8 mouse cellular contexts compared by ENCODE assay signal in genomic region chr6:87383926-87384691, GRCm38 (mm10). TPM values are rescaled to one million over a fixed set of nuclear protein-coding genes. Genes with fewer than 3 reads are reported as not detected.
DNase-seq lines count a peak whose midpoint lies in the region; ATAC-seq and TF ChIP-seq lines count a peak whose summit lies in the region.

No protein-coding gene starts in this region.

- H3K9ac ChIP-seq in heart, adult 2 months (ENCODE audit: low read depth, low read length), result no peak overlapping the region
- no peak overlapping the region for H3K9ac ChIP-seq in ES-Bruce4 (ENCODE audit: low read depth, poor library complexity, severe bottlenecking)
- H3K9ac ChIP-seq in embryonic facial prominence, embryonic 14.5 days (ENCODE audit: low read depth, low read length), result peak overlapping the region; percentile 39; the same call in 1 of the 2 replicates
- H3K9ac ChIP-seq in intestine, embryonic 14.5 days (ENCODE audit: low read length), result no peak overlapping the region
- H3K9ac ChIP-seq in lung, embryonic 16.5 days (ENCODE audit: low read length), result peak overlapping the region; percentile 26; the same call in 1 of the 2 replicates

- intact Hi-C loops in heart, adult 2 months (cut with DNase I), result no loop called here
- intact Hi-C loops in heart, postnatal 36 days (cut with DNase I), result loop anchor here (5.0 kb wide), 1 partner anchor 47 kb away; the partner anchor contains the start of gene Antxr1

- no peak overlapping the region for H3K27ac ChIP-seq in heart, adult 2 months
- no peak overlapping the region for H3K27ac ChIP-seq in ES-Bruce4 (ENCODE audit: insufficient read depth, low read length)
- H3K27ac ChIP-seq in embryonic facial prominence, embryonic 14.5 days (replicated peaks; ENCODE audit: low read depth, low read length), result no peak overlapping the region
- no peak overlapping the region for H3K27ac ChIP-seq in intestine, embryonic 14.5 days (ENCODE audit: low read depth)
- no peak overlapping the region for H3K27ac ChIP-seq in lung, embryonic 16.5 days (ENCODE audit: low read length)

- 0 out of 2 replicates have a peak, but pooled peaks have one; percentile 37 for ATAC-seq in embryonic facial prominence, embryonic 14.5 days (ENCODE audit: low read depth)
- ATAC-seq in intestine, embryonic 14.5 days (replicated peaks; ENCODE audit: low FRiP score, low TSS enrichment, low read depth), result 0 out of 2 replicates have a peak, but pooled peaks have one; percentile 36
- ATAC-seq in lung, embryonic 16.5 days (ENCODE audit: low read depth), result no peak

- peak; percentile 64 for TF ChIP-seq CTCF in heart, adult 2 months (IDR thresholded peaks at IDR 0.05)
- peak; percentile 22 for TF ChIP-seq CTCF in ES-Bruce4 (IDR thresholded peaks at IDR 0.05; ENCODE audit: low read depth, low read length)

- H3K4me3 ChIP-seq in heart, adult 2 months, result no peak overlapping the region
- H3K4me3 ChIP-seq in ES-Bruce4 (ENCODE audit: low read depth, low read length), result peak overlapping the region; percentile 44
- H3K4me3 ChIP-seq in embryonic facial prominence, embryonic 14.5 days (ENCODE audit: low read depth, low read length), result peak overlapping the region; percentile 31
- H3K4me3 ChIP-seq in intestine, embryonic 14.5 days (ENCODE audit: low read depth, low read length), result peak overlapping the region; percentile 12; the same call in 1 of the 2 replicates
- peak overlapping the region; percentile 28 for H3K4me3 ChIP-seq in lung, embryonic 16.5 days (ENCODE audit: low read length)

- H3K4me2 ChIP-seq in embryonic facial prominence, embryonic 14.5 days (ENCODE audit: low read depth, low read length), result peak overlapping the region; percentile 67
- peak overlapping the region; percentile 42 for H3K4me2 ChIP-seq in intestine, embryonic 14.5 days (ENCODE audit: low read length)
- H3K4me2 ChIP-seq in lung, embryonic 16.5 days (ENCODE audit: low read depth, low read length), result peak overlapping the region; percentile 50

- DNase-seq in heart, adult 2 months, result no peak
- no peak for DNase-seq in heart, postnatal 36 days
- DNase-seq in embryonic facial prominence, embryonic 14.5 days (ENCODE audit: low spot score), result peak; percentile 43
- no peak for DNase-seq in intestine, embryonic 14.5 days (ENCODE audit: low spot score)
- DNase-seq in right cerebral cortex, postnatal 4 days, result peak; percentile 28
- DNase-seq in ovary, adult 18-20 months (ENCODE audit: low spot score), result no peak

- WGBS in heart, adult 2 months, result 12% methylated on average over 24 of the region's 24 CpGs
- 6% methylated on average over 24 of the region's 24 CpGs for WGBS in embryonic facial prominence, embryonic 14.5 days
- WGBS in intestine, embryonic 14.5 days, result 14% methylated on average over 24 of the region's 24 CpGs
- 9% methylated on average over 24 of the region's 24 CpGs for WGBS in lung, embryonic 16.5 days

- H3K36me3 ChIP-seq in heart, adult 2 months (ENCODE audit: control insufficient read depth, insufficient read depth, low read length), result no peaks in the 10 kb centered on the region
- no peaks in the 10 kb centered on the region for H3K36me3 ChIP-seq in ES-Bruce4 (ENCODE audit: control insufficient read depth, insufficient read depth, low read length, poor library complexity, severe bottlenecking)
- H3K36me3 ChIP-seq in embryonic facial prominence, embryonic 14.5 days (ENCODE audit: control insufficient read depth, insufficient read depth, low read length), result no peaks in the 10 kb centered on the region
- no peaks in the 10 kb centered on the region for H3K36me3 ChIP-seq in intestine, embryonic 14.5 days (ENCODE audit: control insufficient read depth, insufficient read depth, low read length)
- no peaks in the 10 kb centered on the region for H3K36me3 ChIP-seq in lung, embryonic 16.5 days (ENCODE audit: control insufficient read depth, insufficient read depth, low read length)

- no peaks in the 10 kb centered on the region for H3K9me3 ChIP-seq in ES-Bruce4 (replicated peaks; ENCODE audit: control insufficient read depth, insufficient read depth, low read length, poor library complexity, severe bottlenecking)
- H3K9me3 ChIP-seq in embryonic facial prominence, embryonic 14.5 days (ENCODE audit: control insufficient read depth, low read length), result no peaks in the 10 kb centered on the region
- H3K9me3 ChIP-seq in intestine, embryonic 14.5 days (ENCODE audit: control insufficient read depth, low read length), result no peaks in the 10 kb centered on the region
- no peaks in the 10 kb centered on the region for H3K9me3 ChIP-seq in lung, embryonic 16.5 days (ENCODE audit: control insufficient read depth, low read length)

- H3K4me1 ChIP-seq in heart, adult 2 months (ENCODE audit: control insufficient read depth, insufficient read depth, low read length), result no peaks in the 10 kb centered on the region
- no peaks in the 10 kb centered on the region for H3K4me1 ChIP-seq in ES-Bruce4 (ENCODE audit: control insufficient read depth, insufficient read depth, low read length)
- H3K4me1 ChIP-seq in embryonic facial prominence, embryonic 14.5 days (ENCODE audit: control insufficient read depth, insufficient read depth, low read length), result peaks cover 6% of the 10 kb centered on the region; the same call in 1 of the 2 replicates
- 0 out of 2 replicates have a peak, but pooled peaks cover 3% of the 10 kb centered on the region for H3K4me1 ChIP-seq in intestine, embryonic 14.5 days (replicated peaks; ENCODE audit: control insufficient read depth, insufficient read depth, low read length)
- H3K4me1 ChIP-seq in lung, embryonic 16.5 days (replicated peaks; ENCODE audit: control insufficient read depth, insufficient read depth, low read length), result peaks cover 8% of the 10 kb centered on the region; the same call in 1 of the 2 replicates

- no peak for TF ChIP-seq POLR2A in heart, adult 2 months (IDR thresholded peaks at IDR 0.05; ENCODE audit: insufficient read depth, low read depth, low read length)
- TF ChIP-seq POLR2A in ES-Bruce4 (IDR thresholded peaks at IDR 0.05; ENCODE audit: insufficient read depth, low read length), result no peak

- H3K27me3 ChIP-seq in heart, adult 2 months (ENCODE audit: control insufficient read depth, insufficient read depth, low read length), result no peaks in the 10 kb centered on the region
- H3K27me3 ChIP-seq in ES-Bruce4 (ENCODE audit: control insufficient read depth, insufficient read depth, low read length, poor library complexity, severe bottlenecking), result no peaks in the 10 kb centered on the region
- peaks cover 14% of the 10 kb centered on the region for H3K27me3 ChIP-seq in embryonic facial prominence, embryonic 14.5 days (replicated peaks; ENCODE audit: control insufficient read depth, insufficient read depth, low read length)
- peaks cover 5% of the 10 kb centered on the region; the same call in 1 of the 2 replicates for H3K27me3 ChIP-seq in intestine, embryonic 14.5 days (replicated peaks; ENCODE audit: control insufficient read depth, insufficient read depth, low read length)
- H3K27me3 ChIP-seq in lung, embryonic 16.5 days (ENCODE audit: control insufficient read depth, insufficient read depth, low read depth, low read length), result peaks cover 18% of the 10 kb centered on the region; the same call in 1 of the 2 replicates

- TF ChIP-seq EP300 in heart, adult 2 months (IDR thresholded peaks at IDR 0.05; ENCODE audit: insufficient read depth, low read depth, low read length), result no peak
- TF ChIP-seq EP300 in ES-Bruce4 (IDR thresholded peaks at IDR 0.05; ENCODE audit: insufficient read depth, low read depth, low read length), result no peak

- H3K79me2 ChIP-seq in heart, adult 2 months (replicated peaks; ENCODE audit: control insufficient read depth, insufficient read depth, low read length), result no peaks in the 10 kb centered on the region

RNA-seq across cellular contexts. Expression of gene Gkn3, which starts 4.6 kb away (rescaled TPM):
- total RNA-seq in heart, adult 2 months (2021), result 1 to 10 TPM; 1.7 to 2.1 TPM
- 1.9 and 4.4 TPM in 2 replicates for polyA plus RNA-seq in heart, adult 2 months (2012; rRNA removed)
- 1 to 10 TPM in 1 of 2 experiments, under 1 TPM in 1; 0.84 to 2.2 TPM for total RNA-seq in heart, postnatal 36 days (2021)
- polyA plus RNA-seq in ES-Bruce4 (2011; ENCODE audit: insufficient read depth, insufficient read length, low read depth, missing spikeins), result not detected in 2 replicates
- 1.2 TPM in 2 replicates for polyA plus RNA-seq in embryonic facial prominence, embryonic 14.5 days (2014; fragmentation: Nextera tagmentation; extraction: Ambion mirVana)
- 0.65 and 1.2 TPM in 2 replicates for polyA plus RNA-seq in intestine, embryonic 14.5 days (2014; fragmentation: Nextera tagmentation; extraction: Ambion mirVana)
- polyA plus RNA-seq in lung, embryonic 16.5 days (2015; fragmentation: Nextera tagmentation; extraction: Ambion mirVana), result 3.7 and 4.0 TPM in 2 replicates

RNA-seq across cellular contexts. Expression of gene Gkn2, which starts 11.0 kb away (rescaled TPM):
- total RNA-seq in heart, adult 2 months (2021), result not detected
- polyA plus RNA-seq in heart, adult 2 months (2012; rRNA removed), result not detected in 2 replicates
- total RNA-seq in heart, postnatal 36 days (2021), result not detected
- not detected in 2 replicates for polyA plus RNA-seq in ES-Bruce4 (2011; ENCODE audit: insufficient read depth, insufficient read length, low read depth, missing spikeins)
- not detected in 2 replicates for polyA plus RNA-seq in embryonic facial prominence, embryonic 14.5 days (2014; fragmentation: Nextera tagmentation; extraction: Ambion mirVana)
- 1.6 TPM in 1 of 2 replicates, not detected in the other for polyA plus RNA-seq in intestine, embryonic 14.5 days (2014; fragmentation: Nextera tagmentation; extraction: Ambion mirVana)
- 0.73 and 0.84 TPM in 2 replicates for polyA plus RNA-seq in lung, embryonic 16.5 days (2015; fragmentation: Nextera tagmentation; extraction: Ambion mirVana)

RNA-seq across cellular contexts. Expression of gene Gkn1, which starts 33.4 kb away (rescaled TPM):
- not detected for total RNA-seq in heart, adult 2 months (2021)
- 0.12 TPM in 2 replicates for polyA plus RNA-seq in heart, adult 2 months (2012; rRNA removed)
- not detected for total RNA-seq in heart, postnatal 36 days (2021)
- polyA plus RNA-seq in ES-Bruce4 (2011; ENCODE audit: insufficient read depth, insufficient read length, low read depth, missing spikeins), result not detected in 2 replicates
- polyA plus RNA-seq in embryonic facial prominence, embryonic 14.5 days (2014; fragmentation: Nextera tagmentation; extraction: Ambion mirVana), result 0.28 TPM in 1 of 2 replicates, not detected in the other
- 0.34 and 0.66 TPM in 2 replicates for polyA plus RNA-seq in intestine, embryonic 14.5 days (2014; fragmentation: Nextera tagmentation; extraction: Ambion mirVana)
- polyA plus RNA-seq in lung, embryonic 16.5 days (2015; fragmentation: Nextera tagmentation; extraction: Ambion mirVana), result not detected in 2 replicates

RNA-seq across cellular contexts. Expression of gene Bmp10, which starts 44.7 kb away (rescaled TPM):
- total RNA-seq in heart, adult 2 months (2021), result 10 to 100 TPM; 51.0 to 60.1 TPM
- polyA plus RNA-seq in heart, adult 2 months (2012; rRNA removed), result 53.8 and 106 TPM in 2 replicates
- total RNA-seq in heart, postnatal 36 days (2021), result 10 to 100 TPM; 26.3 to 39.5 TPM
- polyA plus RNA-seq in ES-Bruce4 (2011; ENCODE audit: insufficient read depth, insufficient read length, low read depth, missing spikeins), result not detected in 2 replicates
- not detected in 2 replicates for polyA plus RNA-seq in embryonic facial prominence, embryonic 14.5 days (2014; fragmentation: Nextera tagmentation; extraction: Ambion mirVana)
- polyA plus RNA-seq in intestine, embryonic 14.5 days (2014; fragmentation: Nextera tagmentation; extraction: Ambion mirVana), result not detected in 2 replicates
- 0.09 and 0.24 TPM in 2 replicates for polyA plus RNA-seq in lung, embryonic 16.5 days (2015; fragmentation: Nextera tagmentation; extraction: Ambion mirVana)

RNA-seq across cellular contexts. Expression of gene Antxr1, which starts 48.5 kb away (rescaled TPM):
- total RNA-seq in heart, adult 2 months (2021), result 1 to 10 TPM; 6.5 to 8.5 TPM
- polyA plus RNA-seq in heart, adult 2 months (2012; rRNA removed), result 4.8 and 7.1 TPM in 2 replicates
- total RNA-seq in heart, postnatal 36 days (2021), result 1 to 10 TPM; 9.3 to 9.5 TPM
- polyA plus RNA-seq in ES-Bruce4 (2011; ENCODE audit: insufficient read depth, insufficient read length, low read depth, missing spikeins), result 0.94 and 1.6 TPM in 2 replicates
- polyA plus RNA-seq in embryonic facial prominence, embryonic 14.5 days (2014; fragmentation: Nextera tagmentation; extraction: Ambion mirVana), result 28.6 and 29.1 TPM in 2 replicates
- polyA plus RNA-seq in intestine, embryonic 14.5 days (2014; fragmentation: Nextera tagmentation; extraction: Ambion mirVana), result 8.5 and 9.2 TPM in 2 replicates
- 11.4 and 13.0 TPM in 2 replicates for polyA plus RNA-seq in lung, embryonic 16.5 days (2015; fragmentation: Nextera tagmentation; extraction: Ambion mirVana)

Comparison
In these comparisons a context has a peak if more than half of its experiments do, and no peak if none do; other contexts are left out.
1. DNase-seq: peak in embryonic facial prominence, embryonic 14.5 days (single experiment) and right cerebral cortex, postnatal 4 days (single experiment); none in heart, adult 2 months (0 of 2), heart, postnatal 36 days (0 of 2), intestine, embryonic 14.5 days (single experiment) and ovary, adult 18-20 months (single experiment).
2. H3K9ac ChIP-seq: peak in embryonic facial prominence, embryonic 14.5 days (single experiment) and lung, embryonic 16.5 days (single experiment); none in heart, adult 2 months (single experiment), ES-Bruce4 (single experiment) and intestine, embryonic 14.5 days (single experiment).
3. Peak in every context shown above with its lines, with median percentiles within 50 percentile points of each other: H3K4me2 ChIP-seq.